Mouse (Mus musculus): ENCODE results near the gene Chst15. TPM values are rescaled to one million over a fixed set of nuclear protein-coding genes. Genes with fewer than 3 reads are reported as not detected.
A peak's percentile ranks its signal among the peaks of the same experiment; 100 is the strongest.

Gene Chst15
- polyA plus RNA-seq, 1 experiment from 2014 or later: 13.1 TPM

GRCm38 (mm10) chr7:132284048-132284737, 32.8 kb downstream of the Chst15 start:
- Histone ChIP-seq H3K9ac (ENCODE audit: low read length) (peak overlapping the region; percentile 39; the same call in 1 of the 2 replicates), H3K9me3 (ENCODE audit: control insufficient read depth, low read length) (no peaks in the 10 kb centered on the region), H3K27me3 (ENCODE audit: control insufficient read depth, insufficient read depth, low read length) (no peaks in the 10 kb centered on the region), H3K27ac (ENCODE audit: low read depth, low read length) (peak overlapping the region; percentile 60), H3K4me2 (ENCODE audit: low read depth, low read length, severe bottlenecking) (no peak overlapping the region), H3K4me1 (replicated peaks; ENCODE audit: control insufficient read depth, insufficient read depth, low read length) (peaks cover 20% of the 10 kb centered on the region), H3K4me3 (ENCODE audit: low read depth, low read length) (no peak overlapping the region), H3K36me3 (ENCODE audit: control insufficient read depth, insufficient read depth, low read length) (no peaks in the 10 kb centered on the region)
- DNase-seq (ENCODE audit: low spot score): no peak
- 61% methylated on average over 7 of the region's 7 CpGs for WGBS
- peak; percentile 66; the same call in 1 of the 2 replicates for ATAC-seq (replicated peaks; ENCODE audit: low FRiP score)

GRCm38 (mm10) chr7:132282576-132282975, 34.5 kb downstream of the Chst15 start:
- no peak for DNase-seq (ENCODE audit: low spot score)
- 92% methylated on average over 2 of the region's 2 CpGs for WGBS
- Histone ChIP-seq H3K4me2 (ENCODE audit: low read depth, low read length, severe bottlenecking) (no peak overlapping the region), H3K4me1 (replicated peaks; ENCODE audit: control insufficient read depth, insufficient read depth, low read length) (peaks cover 15% of the 10 kb centered on the region; the same call in 1 of the 2 replicates), H3K9ac (ENCODE audit: low read length) (no peak overlapping the region), H3K36me3 (ENCODE audit: control insufficient read depth, insufficient read depth, low read length) (no peaks in the 10 kb centered on the region), H3K4me3 (ENCODE audit: low read depth, low read length) (no peak overlapping the region), H3K27me3 (ENCODE audit: control insufficient read depth, insufficient read depth, low read length) (no peaks in the 10 kb centered on the region), H3K27ac (ENCODE audit: low read depth, low read length) (no peak overlapping the region), H3K9me3 (ENCODE audit: control insufficient read depth, low read length) (no peaks in the 10 kb centered on the region)
- no peak for ATAC-seq (replicated peaks; ENCODE audit: low FRiP score)

- H3K27ac ChIP-seq (ENCODE audit: low read depth, low read length): 0 out of 2 replicates have a peak overlapping the region, but pooled peaks have one; percentile 25
- H3K4me2 ChIP-seq (ENCODE audit: low read depth, low read length, severe bottlenecking): no peak overlapping the region
- DNase-seq (ENCODE audit: low spot score) (no peak), ATAC-seq (replicated peaks; ENCODE audit: low FRiP score) (no peak)
- H3K27me3 ChIP-seq (ENCODE audit: control insufficient read depth, insufficient read depth, low read length): no peaks in the 10 kb centered on the region
- no peaks in the 10 kb centered on the region for H3K36me3 ChIP-seq (ENCODE audit: control insufficient read depth, insufficient read depth, low read length)
- 83% methylated on average over 3 of the region's 3 CpGs for WGBS
- peaks cover 14% of the 10 kb centered on the region; the same call in 1 of the 2 replicates for H3K4me1 ChIP-seq (replicated peaks; ENCODE audit: control insufficient read depth, insufficient read depth, low read length)
- no peak overlapping the region for H3K4me3 ChIP-seq (ENCODE audit: low read depth, low read length)
- no peaks in the 10 kb centered on the region for H3K9me3 ChIP-seq (ENCODE audit: control insufficient read depth, low read length)
- no peak overlapping the region for H3K9ac ChIP-seq (ENCODE audit: low read length)
Observed at GRCm38 (mm10) chr7:132282161-132282560, 34.9 kb downstream of the Chst15 start.

- Histone ChIP-seq H3K9me3 (ENCODE audit: control insufficient read depth, low read length) (no peaks in the 10 kb centered on the region), H3K4me3 (ENCODE audit: low read depth, low read length) (no peak overlapping the region), H3K4me1 (replicated peaks; ENCODE audit: control insufficient read depth, insufficient read depth, low read length) (peaks cover 10% of the 10 kb centered on the region; the same call in 1 of the 2 replicates), H3K9ac (ENCODE audit: low read length) (no peak overlapping the region), H3K36me3 (ENCODE audit: control insufficient read depth, insufficient read depth, low read length) (no peaks in the 10 kb centered on the region), H3K4me2 (ENCODE audit: low read depth, low read length, severe bottlenecking) (no peak overlapping the region), H3K27ac (ENCODE audit: low read depth, low read length) (no peak overlapping the region), H3K27me3 (ENCODE audit: control insufficient read depth, insufficient read depth, low read length) (no peaks in the 10 kb centered on the region)
- ATAC-seq (replicated peaks; ENCODE audit: low FRiP score) (no peak), DNase-seq (ENCODE audit: low spot score) (no peak)
- WGBS: 78% methylated on average over 4 of the region's 4 CpGs
Observed at GRCm38 (mm10) chr7:132281753-132282152, 35.3 kb downstream of the Chst15 start.

GRCm38 (mm10) chr7:132278658-132279057, 38.4 kb downstream of the Chst15 start:
- no peak overlapping the region for H3K4me3 ChIP-seq (ENCODE audit: low read depth, low read length)
- H3K4me2 ChIP-seq (ENCODE audit: low read depth, low read length, severe bottlenecking): no peak overlapping the region
- ATAC-seq (replicated peaks; ENCODE audit: low FRiP score) (no peak), DNase-seq (ENCODE audit: low spot score) (no peak)
- WGBS: 89% methylated on average over 3 of the region's 3 CpGs
- 0 out of 2 replicates have a peak, but pooled peaks cover 2% of the 10 kb centered on the region for H3K4me1 ChIP-seq (replicated peaks; ENCODE audit: control insufficient read depth, insufficient read depth, low read length)
- H3K36me3 ChIP-seq (ENCODE audit: control insufficient read depth, insufficient read depth, low read length): no peaks in the 10 kb centered on the region
- H3K27me3 ChIP-seq (ENCODE audit: control insufficient read depth, insufficient read depth, low read length): no peaks in the 10 kb centered on the region
- H3K27ac ChIP-seq (ENCODE audit: low read depth, low read length): no peak overlapping the region
- no peak overlapping the region for H3K9ac ChIP-seq (ENCODE audit: low read length)
- H3K9me3 ChIP-seq (ENCODE audit: control insufficient read depth, low read length): no peaks in the 10 kb centered on the region

GRCm38 (mm10) chr7:132276287-132276686, 40.7 kb downstream of the Chst15 start:
- Histone ChIP-seq H3K9ac (ENCODE audit: low read length) (no peak overlapping the region), H3K27me3 (ENCODE audit: control insufficient read depth, insufficient read depth, low read length) (no peaks in the 10 kb centered on the region), H3K4me3 (ENCODE audit: low read depth, low read length) (no peak overlapping the region), H3K4me1 (replicated peaks; ENCODE audit: control insufficient read depth, insufficient read depth, low read length) (0 out of 2 replicates have a peak, but pooled peaks cover 2% of the 10 kb centered on the region), H3K27ac (ENCODE audit: low read depth, low read length) (no peak overlapping the region), H3K9me3 (ENCODE audit: control insufficient read depth, low read length) (no peaks in the 10 kb centered on the region), H3K4me2 (ENCODE audit: low read depth, low read length, severe bottlenecking) (no peak overlapping the region), H3K36me3 (ENCODE audit: control insufficient read depth, insufficient read depth, low read length) (no peaks in the 10 kb centered on the region)
- DNase-seq (ENCODE audit: low spot score): no peak
- 63% methylated on average over 5 of the region's 5 CpGs for WGBS
- 0 out of 2 replicates have a peak, but pooled peaks have one; percentile 39 for ATAC-seq (replicated peaks; ENCODE audit: low FRiP score)

GRCm38 (mm10) chr7:132273741-132274513, 43.1 kb downstream of the Chst15 start:
- 0 out of 2 replicates have a peak, but pooled peaks cover 2% of the 10 kb centered on the region for H3K4me1 ChIP-seq (replicated peaks; ENCODE audit: control insufficient read depth, insufficient read depth, low read length)
- DNase-seq (ENCODE audit: low spot score) (no peak), ATAC-seq (replicated peaks; ENCODE audit: low FRiP score) (no peak)
- no peak overlapping the region for H3K4me3 ChIP-seq (ENCODE audit: low read depth, low read length)
- H3K9ac ChIP-seq (ENCODE audit: low read length): no peak overlapping the region
- 35% methylated on average over 2 of the region's 2 CpGs for WGBS
- H3K36me3 ChIP-seq (ENCODE audit: control insufficient read depth, insufficient read depth, low read length): no peaks in the 10 kb centered on the region
- H3K9me3 ChIP-seq (ENCODE audit: control insufficient read depth, low read length): no peaks in the 10 kb centered on the region
- H3K27ac ChIP-seq (ENCODE audit: low read depth, low read length): no peak overlapping the region
- no peak overlapping the region for H3K4me2 ChIP-seq (ENCODE audit: low read depth, low read length, severe bottlenecking)
- no peaks in the 10 kb centered on the region for H3K27me3 ChIP-seq (ENCODE audit: control insufficient read depth, insufficient read depth, low read length)

- H3K9ac ChIP-seq (ENCODE audit: low read length): no peak overlapping the region
- no peak overlapping the region for H3K27ac ChIP-seq (ENCODE audit: low read depth, low read length)
- no peak overlapping the region for H3K4me2 ChIP-seq (ENCODE audit: low read depth, low read length, severe bottlenecking)
- no peak for ATAC-seq (replicated peaks; ENCODE audit: low FRiP score)
- H3K36me3 ChIP-seq (ENCODE audit: control insufficient read depth, insufficient read depth, low read length): no peaks in the 10 kb centered on the region
- H3K4me3 ChIP-seq (ENCODE audit: low read depth, low read length): no peak overlapping the region
- no peaks in the 10 kb centered on the region for H3K9me3 ChIP-seq (ENCODE audit: control insufficient read depth, low read length)
- H3K27me3 ChIP-seq (ENCODE audit: control insufficient read depth, insufficient read depth, low read length): no peaks in the 10 kb centered on the region
- no peak for DNase-seq (ENCODE audit: low spot score)
- 0 out of 2 replicates have a peak, but pooled peaks cover 2% of the 10 kb centered on the region for H3K4me1 ChIP-seq (replicated peaks; ENCODE audit: control insufficient read depth, insufficient read depth, low read length)
- 94% methylated on average over 5 of the region's 5 CpGs for WGBS
Observed at GRCm38 (mm10) chr7:132272984-132273383, 44.0 kb downstream of the Chst15 start.
